Mouse (Mus musculus) stomach, postnatal 0 days (tissue): Measurements from ENCODE around the gene Tex9.

Experiments used
- CTCF ChIP-seq: IDR thresholded peaks from 2 replicates; pipeline ENCODE4 v1.5.1; 2016; ENCODE audit warnings: antibody characterized with exemption, low read depth, mild to moderate bottlenecking, moderate library complexity
- EP300 ChIP-seq: optimal IDR thresholded peaks from 2 replicates; pipeline ENCODE3; 2016; ENCODE audit warnings: antibody characterized with exemption

DNA sequence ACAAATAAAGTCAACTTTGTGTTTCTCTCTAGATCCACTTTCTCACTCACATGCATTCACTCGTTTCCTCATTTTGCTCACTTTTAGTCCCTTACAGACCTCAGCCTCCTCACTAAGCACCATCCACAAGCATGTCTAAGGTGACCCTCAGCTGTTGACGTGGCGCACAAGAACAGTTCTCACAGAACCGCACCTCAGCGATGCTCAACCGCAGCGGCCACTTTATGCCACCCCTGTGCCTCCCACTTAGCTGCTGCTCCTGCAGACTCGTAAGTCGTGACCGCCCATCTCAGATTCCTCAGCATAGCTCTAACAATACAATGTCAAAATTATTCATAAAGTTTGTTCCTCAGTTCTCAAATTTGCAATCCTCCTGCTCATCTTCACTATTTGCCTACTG lies 23.4 kb downstream of the Tex9 start:
- TF ChIP-seq CTCF (no peak), EP300 (no peak)
